Mouse (Mus musculus) limb, embryonic 10.5 days (tissue): ENCODE data around the gene Pdlim4. TPM values are rescaled to one million over a fixed set of nuclear protein-coding genes. Genes with fewer than 3 reads are reported as not detected.

Experiments
- DNase-seq: peaks from one replicate; pipeline ENCODE4 v3.0.0-alpha.2; 2017; ENCODE audit warnings: low spot score
- H3K27ac ChIP-seq: fragments of 300-500 bp; sonication (generic); 2 replicates; pipeline ENCODE4 v1.5.1; 2016; ENCODE audit warnings: mild to moderate bottlenecking
- H3K27me3 ChIP-seq: fragments of 300-500 bp; sonication (generic); 2 replicates; pipeline ENCODE4 v1.6.1; 2016; ENCODE audit warnings: low read depth, mild to moderate bottlenecking; ENCODE audit not compliant: poor library complexity, severe bottlenecking
- H3K36me3 ChIP-seq: fragments of 300-500 bp; sonication (generic); 2 replicates; pipeline ENCODE4 v1.6.1; 2016; ENCODE audit warnings: mild to moderate bottlenecking, moderate library complexity
- H3K4me1 ChIP-seq: fragments of 300-500 bp; sonication (generic); 2 replicates; pipeline ENCODE4 v1.6.1; 2016
- H3K4me3 ChIP-seq: fragments of 300-500 bp; sonication (generic); 2 replicates; pipeline ENCODE4 v1.5.1; 2016; ENCODE audit warnings: mild to moderate bottlenecking, moderate library complexity
- H3K9me3 ChIP-seq: fragments of 300-500 bp; sonication (generic); replicated peaks from 2 replicates; pipeline ENCODE4 v1.6.1; 2016; ENCODE audit warnings: mild to moderate bottlenecking
- WGBS: fragments of 180-500 bp; shearing (Covaris S2); methylation state at CpG from one replicate; pipeline ENCODE4 v1.1.7; 2016; 5-methylcytosine and 5-hydroxymethylcytosine counted together
- polyA plus RNA-seq: library from polyadenylated mRNA; unstranded; fragments of >200 nt; fragmentation: Nextera tagmentation; extraction: Ambion mirVana; gene quantifications from 2 replicates; pipeline ENCODE4 v1.2.1, GENCODE M21; 2016

Gene Pdlim4
- polyA plus RNA-seq, 1 experiment from 2014 or later = 171 TPM

- H3K9me3 ChIP-seq = no peaks in the 10 kb centered on the region
- 84% methylated on average over 7 of the region's 7 CpGs for WGBS
- H3K27ac ChIP-seq = no peak overlapping the region
- peaks cover 16% of the 10 kb centered on the region for H3K4me1 ChIP-seq
- DNase-seq = no peak
- no peak overlapping the region for H3K4me3 ChIP-seq
- H3K36me3 ChIP-seq = no peaks in the 10 kb centered on the region
- no peaks in the 10 kb centered on the region for H3K27me3 ChIP-seq
Measured at GRCm38 (mm10) chr11:54088253-54088946, 19.6 kb upstream of the Pdlim4 start.

- Histone ChIP-seq H3K36me3 (no peaks in the 10 kb centered on the region), H3K9me3 (no peaks in the 10 kb centered on the region), H3K27me3 (no peaks in the 10 kb centered on the region), H3K4me1 (0 out of 2 replicates have a peak, but pooled peaks cover 2% of the 10 kb centered on the region), H3K4me3 (no peak overlapping the region), H3K27ac (no peak overlapping the region)
- DNase-seq = no peak
- WGBS = 69% methylated on average over 5 of the region's 5 CpGs
Measured at GRCm38 (mm10) chr11:54085816-54086215, 17.0 kb upstream of the Pdlim4 start.

GRCm38 (mm10) chr11:54084976-54085375 lies 16.2 kb upstream of the Pdlim4 start:
- no peak overlapping the region for H3K27ac ChIP-seq
- no peaks in the 10 kb centered on the region for H3K9me3 ChIP-seq
- H3K4me1 ChIP-seq = peaks cover 6% of the 10 kb centered on the region; the same call in 1 of the 2 replicates
- DNase-seq = no peak
- H3K36me3 ChIP-seq = no peaks in the 10 kb centered on the region
- WGBS = 92% methylated on average over 1 of the region's 1 CpGs
- H3K4me3 ChIP-seq = no peak overlapping the region
- no peaks in the 10 kb centered on the region for H3K27me3 ChIP-seq

- 91% methylated on average over 5 of the region's 5 CpGs for WGBS
- DNase-seq = no peak
- Histone ChIP-seq H3K9me3 (no peaks in the 10 kb centered on the region), H3K27ac (no peak overlapping the region), H3K4me3 (no peak overlapping the region), H3K4me1 (peaks cover 3% of the 10 kb centered on the region; the same call in 1 of the 2 replicates), H3K36me3 (no peaks in the 10 kb centered on the region), H3K27me3 (no peaks in the 10 kb centered on the region)
Measured at GRCm38 (mm10) chr11:54082725-54083124, 13.9 kb upstream of the Pdlim4 start.

- no peak overlapping the region for H3K4me3 ChIP-seq
- 35% methylated on average over 7 of the region's 7 CpGs for WGBS
- H3K27me3 ChIP-seq = no peaks in the 10 kb centered on the region
- no peak overlapping the region for H3K27ac ChIP-seq
- H3K9me3 ChIP-seq = no peaks in the 10 kb centered on the region
- no peaks in the 10 kb centered on the region for H3K36me3 ChIP-seq
- peak; percentile 30 for DNase-seq
- peaks cover 11% of the 10 kb centered on the region; the same call in 1 of the 2 replicates for H3K4me1 ChIP-seq
Measured at GRCm38 (mm10) chr11:54080435-54080834, 11.6 kb upstream of the Pdlim4 start.

- Histone ChIP-seq H3K9me3 (no peaks in the 10 kb centered on the region), H3K4me1 (peaks cover 23% of the 10 kb centered on the region), H3K4me3 (no peak overlapping the region), H3K27me3 (no peaks in the 10 kb centered on the region), H3K27ac (no peak overlapping the region), H3K36me3 (no peaks in the 10 kb centered on the region)
- peak; percentile 19 for DNase-seq
- 92% methylated on average over 1 of the region's 1 CpGs for whole genome bisulfite sequencing
Measured at GRCm38 (mm10) chr11:54076101-54076500, 7.3 kb upstream of the Pdlim4 start.

GRCm38 (mm10) chr11:54075353-54075752 lies 6.5 kb upstream of the Pdlim4 start:
- H3K36me3 ChIP-seq = no peaks in the 10 kb centered on the region
- no peak overlapping the region for H3K4me3 ChIP-seq
- H3K27ac ChIP-seq = no peak overlapping the region
- 79% methylated on average over 6 of the region's 6 CpGs for WGBS
- H3K9me3 ChIP-seq = no peaks in the 10 kb centered on the region
- no peaks in the 10 kb centered on the region for H3K27me3 ChIP-seq
- peak; percentile 30 for DNase-seq
- peaks cover 21% of the 10 kb centered on the region for H3K4me1 ChIP-seq

- Histone ChIP-seq H3K4me3 (no peak overlapping the region), H3K9me3 (no peaks in the 10 kb centered on the region), H3K27me3 (no peaks in the 10 kb centered on the region), H3K36me3 (no peaks in the 10 kb centered on the region), H3K4me1 (peaks cover 41% of the 10 kb centered on the region), H3K27ac (0 out of 2 replicates have a peak overlapping the region, but pooled peaks have one; percentile 5)
- 54% methylated on average over 4 of the region's 4 CpGs for whole genome bisulfite sequencing
- DNase-seq = no peak
Measured at GRCm38 (mm10) chr11:54073291-54073690, 4.5 kb upstream of the Pdlim4 start.

GRCm38 (mm10) chr11:54071726-54072445 lies 3.1 kb upstream of the Pdlim4 start:
- Histone ChIP-seq H3K27me3 (no peaks in the 10 kb centered on the region), H3K9me3 (no peaks in the 10 kb centered on the region), H3K4me3 (no peak overlapping the region), H3K4me1 (peaks cover 55% of the 10 kb centered on the region), H3K27ac (no peak overlapping the region), H3K36me3 (no peaks in the 10 kb centered on the region)
- 86% methylated on average over 5 of the region's 5 CpGs for WGBS
- peak; percentile 30 for DNase-seq

GRCm38 (mm10) chr11:54067996-54068519 lies 756 bp downstream of the Pdlim4 start:
- peaks cover 70% of the 10 kb centered on the region for H3K4me1 ChIP-seq
- WGBS = 14% methylated on average over 4 of the region's 4 CpGs
- no peaks in the 10 kb centered on the region for H3K27me3 ChIP-seq
- peak; percentile 58 for DNase-seq
- H3K27ac ChIP-seq = peak overlapping the region; percentile 93
- H3K4me3 ChIP-seq = peak overlapping the region; percentile 66
- no peaks in the 10 kb centered on the region for H3K9me3 ChIP-seq
- H3K36me3 ChIP-seq = peaks cover 35% of the 10 kb centered on the region

GRCm38 (mm10) chr11:54067318-54067995 lies 1.4 kb downstream of the Pdlim4 start:
- H3K4me1 ChIP-seq = peaks cover 72% of the 10 kb centered on the region
- peak overlapping the region; percentile 66 for H3K4me3 ChIP-seq
- 12% methylated on average over 12 of the region's 12 CpGs for WGBS
- peak overlapping the region; percentile 93 for H3K27ac ChIP-seq
- no peaks in the 10 kb centered on the region for H3K9me3 ChIP-seq
- H3K27me3 ChIP-seq = no peaks in the 10 kb centered on the region
- peaks cover 41% of the 10 kb centered on the region for H3K36me3 ChIP-seq
- DNase-seq = peak; percentile 84

- H3K27ac ChIP-seq = peak overlapping the region; percentile 93
- H3K27me3 ChIP-seq = no peaks in the 10 kb centered on the region
- H3K9me3 ChIP-seq = no peaks in the 10 kb centered on the region
- WGBS = 81% methylated on average over 5 of the region's 5 CpGs
- peaks cover 79% of the 10 kb centered on the region for H3K4me1 ChIP-seq
- peak overlapping the region; percentile 66 for H3K4me3 ChIP-seq
- H3K36me3 ChIP-seq = peaks cover 52% of the 10 kb centered on the region
- no peak for DNase-seq
Measured at GRCm38 (mm10) chr11:54066400-54066799, 2.4 kb downstream of the Pdlim4 start.

- Histone ChIP-seq H3K4me1 (peaks cover 84% of the 10 kb centered on the region), H3K27ac (peak overlapping the region; percentile 93; the same call in 1 of the 2 replicates), H3K9me3 (no peaks in the 10 kb centered on the region), H3K4me3 (no peak overlapping the region), H3K27me3 (no peaks in the 10 kb centered on the region), H3K36me3 (peaks cover 57% of the 10 kb centered on the region)
- WGBS = 92% methylated on average over 4 of the region's 4 CpGs
- DNase-seq = no peak
Measured at GRCm38 (mm10) chr11:54065915-54066178, 3.0 kb downstream of the Pdlim4 start.
